27 mouse cellular contexts compared by ENCODE assay signal in the genomic region with DNA sequence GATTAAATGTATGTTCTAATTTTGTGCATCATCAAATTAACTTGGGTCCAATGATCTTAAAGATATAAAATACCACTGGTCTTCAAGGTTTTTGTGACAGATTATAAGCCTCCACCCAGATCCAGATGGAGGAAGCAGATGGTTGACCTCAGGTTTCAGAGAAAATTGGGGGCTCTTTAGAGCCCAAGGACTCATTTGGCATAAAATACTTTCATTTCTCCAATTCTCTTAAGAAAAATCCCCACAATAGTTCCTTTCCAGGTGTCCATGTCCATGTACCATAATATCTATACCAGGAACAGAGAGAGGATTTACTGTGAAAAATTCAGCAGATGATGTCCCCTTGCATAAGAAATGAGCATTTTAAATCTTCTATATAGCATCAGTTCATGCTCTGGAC.
"Had no signal": no experiment of that assay in that cellular context is flagged by ENCODE, and none has a peak within 500 bp of the region (broad histone marks: within the 10 kb centered on the region; RNA-seq: fewer than 3 reads in every experiment).

No protein-coding gene starts in this region.

- H3K9me3 ChIP-seq: heart, embryonic 13.5 days; heart, embryonic 15.5 days; hindbrain, embryonic 13.5 days; hindbrain, embryonic 15.5 days; kidney, embryonic 15.5 days; limb, embryonic 13.5 days; limb, embryonic 15.5 days; liver, embryonic 12.5 days had no signal

- DNase-seq: gastrocnemius, adult 2 months; gastrocnemius, postnatal 10 days; gastrocnemius, postnatal 25 days; heart, adult 11 months; heart, adult 2 months; heart, postnatal 14 days; heart, postnatal 36 days; kidney, adult 11 months; kidney, adult 2 months; kidney, adult 9 months; kidney, postnatal 14 days; kidney, postnatal 36 days; layer of hippocampus, adult 9-11 months; layer of hippocampus, postnatal 36 days; left cerebral cortex, postnatal 4 days had no signal

- H3K4me2 ChIP-seq: heart, embryonic 11.5 days; heart, embryonic 13.5 days; heart, embryonic 15.5 days; hindbrain, embryonic 13.5 days; hindbrain, embryonic 15.5 days; kidney, embryonic 15.5 days; limb, embryonic 13.5 days; limb, embryonic 15.5 days; liver, embryonic 12.5 days had no signal

- H3K9ac ChIP-seq: heart, embryonic 13.5 days; heart, embryonic 15.5 days; hindbrain, embryonic 13.5 days; hindbrain, embryonic 15.5 days; kidney, embryonic 15.5 days; limb, embryonic 13.5 days; limb, embryonic 15.5 days; liver, embryonic 12.5 days had no signal

- H3K4me1 ChIP-seq: heart, embryonic 13.5 days; heart, embryonic 15.5 days; hindbrain, embryonic 13.5 days; hindbrain, embryonic 15.5 days; kidney, embryonic 15.5 days; limb, embryonic 13.5 days; limb, embryonic 15.5 days; liver, embryonic 12.5 days had no signal

- H3K36me3 ChIP-seq: heart, embryonic 13.5 days; heart, embryonic 15.5 days; hindbrain, embryonic 13.5 days; hindbrain, embryonic 15.5 days; kidney, embryonic 15.5 days; limb, embryonic 13.5 days; limb, embryonic 15.5 days; liver, embryonic 12.5 days had no signal

- ATAC-seq: hindbrain, postnatal 0 days; intestine, embryonic 16.5 days; liver, embryonic 12.5 days had no signal

- H3K27ac ChIP-seq: gastrocnemius, adult 2 months; heart, adult 2 months; heart, embryonic 13.5 days; heart, embryonic 15.5 days; hindbrain, embryonic 13.5 days; hindbrain, embryonic 15.5 days; hindbrain, postnatal 0 days; kidney, embryonic 15.5 days; kidney, postnatal 0 days; limb, embryonic 13.5 days; limb, embryonic 15.5 days; liver, embryonic 12.5 days had no signal

- H3K4me3 ChIP-seq: gastrocnemius, adult 2 months; heart, adult 2 months; heart, embryonic 13.5 days; heart, embryonic 15.5 days; hindbrain, embryonic 13.5 days; hindbrain, embryonic 15.5 days; kidney, embryonic 15.5 days; limb, embryonic 13.5 days; limb, embryonic 15.5 days; liver, embryonic 12.5 days had no signal

- H3K27me3 ChIP-seq: heart, embryonic 13.5 days; heart, embryonic 15.5 days; hindbrain, embryonic 13.5 days; hindbrain, embryonic 15.5 days; kidney, embryonic 15.5 days; limb, embryonic 13.5 days; limb, embryonic 15.5 days; liver, embryonic 12.5 days had no signal
